Mouse (Mus musculus) retina, embryonic 14.5 days (tissue): ENCODE data around the gene Nav3.
A peak's percentile ranks its signal among the peaks of the same experiment; 100 is the strongest.

Experiments
- DNase-seq: peaks from one replicate; pipeline ENCODE4 v3.0.0-alpha.2; 2015; ENCODE audit warnings: low spot score

The Nav3 gene

GRCm38 (mm10) chr10:109907206-109907605 is 548.8 kb downstream of the Nav3 start:
- DNase-seq, result peak; percentile 64

GRCm38 (mm10) chr10:109906413-109906785 is 549.6 kb downstream of the Nav3 start:
- peak; percentile 17 for DNase-seq

- peak; percentile 67 for DNase-seq
Observed at GRCm38 (mm10) chr10:109905649-109906412, 550.2 kb downstream of the Nav3 start.

- no peak for DNase-seq
Observed at GRCm38 (mm10) chr10:109904841-109905240, 551.2 kb downstream of the Nav3 start.

GRCm38 (mm10) chr10:109903701-109904555 is 552.1 kb downstream of the Nav3 start:
- DNase-seq, result peak; percentile 69

- DNase-seq, result no peak
Observed at GRCm38 (mm10) chr10:109903241-109903640, 552.8 kb downstream of the Nav3 start.

GRCm38 (mm10) chr10:109889171-109889475 is 566.9 kb downstream of the Nav3 start:
- DNase-seq, result no peak

GRCm38 (mm10) chr10:109888355-109889170 is 567.4 kb downstream of the Nav3 start:
- DNase-seq, result no peak

GRCm38 (mm10) chr10:109887160-109887559 is 568.8 kb downstream of the Nav3 start:
- DNase-seq, result no peak

GRCm38 (mm10) chr10:109876107-109876506 is 579.9 kb downstream of the Nav3 start:
- DNase-seq, result no peak

GRCm38 (mm10) chr10:109875312-109875830 is 580.6 kb downstream of the Nav3 start:
- no peak for DNase-seq

GRCm38 (mm10) chr10:109874652-109875311 is 581.2 kb downstream of the Nav3 start:
- DNase-seq, result no peak

- DNase-seq, result no peak
Observed at GRCm38 (mm10) chr10:109866063-109866462, 589.9 kb downstream of the Nav3 start.

GRCm38 (mm10) chr10:109865391-109865790 is 590.6 kb downstream of the Nav3 start:
- DNase-seq, result peak; percentile 31

- peak; percentile 81 for DNase-seq
Observed at GRCm38 (mm10) chr10:109864708-109865107, 591.3 kb downstream of the Nav3 start.

GRCm38 (mm10) chr10:109861275-109861674 is 594.7 kb downstream of the Nav3 start:
- peak; percentile 75 for DNase-seq

- DNase-seq, result no peak
Observed at GRCm38 (mm10) chr10:109858568-109858967, 597.4 kb downstream of the Nav3 start.

- DNase-seq, result peak; percentile 22
Observed at GRCm38 (mm10) chr10:109852392-109852791, 603.6 kb downstream of the Nav3 start.

- DNase-seq, result no peak
Observed at GRCm38 (mm10) chr10:109847631-109848030, 608.4 kb downstream of the Nav3 start.

GRCm38 (mm10) chr10:109843661-109844060 is 612.3 kb downstream of the Nav3 start:
- DNase-seq, result no peak

GRCm38 (mm10) chr10:109832768-109833291 is 623.2 kb downstream of the Nav3 start:
- DNase-seq, result peak; percentile 62
